Mouse (Mus musculus): ENCODE measurements around the gene Tnpo1.

- no peak for TF ChIP-seq MYOD1 (IDR thresholded peaks at IDR 0.05; ENCODE audit: control insufficient read depth, insufficient read length, low read depth)
- no peak for TF ChIP-seq CTCF (IDR thresholded peaks at IDR 0.05; ENCODE audit: control insufficient read depth, insufficient read depth, insufficient read length)
- no peak for TF ChIP-seq MAX (IDR thresholded peaks at IDR 0.05)
- TF ChIP-seq USF1 (IDR thresholded peaks at IDR 0.05; ENCODE audit: low read depth): peak; percentile 61
Observed at GRCm38 (mm10) chr13:98813596-98814274, 112.4 kb downstream of the Tnpo1 start.
